Mouse (Mus musculus): ENCODE data around the gene Bex3. TPM values are rescaled to one million over a fixed set of nuclear protein-coding genes. Genes with fewer than 3 reads are reported as not detected.
"Not testable (repeated sequence)": the region's sequence is repeated elsewhere in the genome, so short reads cannot be mapped to it uniquely, and the experiment has no call there.

Gene Bex3
- total RNA-seq, 1 experiment = 629 TPM

- DNase-seq (ENCODE audit: low read depth, low spot score) = no peak
- no peaks in the 10 kb centered on the region for H3K4me1 ChIP-seq (ENCODE audit: control insufficient read depth in 2 of 2, insufficient read depth in 2 of 2, low read length in 2 of 2, poor library complexity in 1 of 2)
- no peak overlapping the region for H3K4me3 ChIP-seq (ENCODE audit: insufficient read depth in 1 of 2, low read depth in 1 of 2, low read length in 2 of 2, poor library complexity in 1 of 2, severe bottlenecking in 1 of 2)
- no peaks in the 10 kb centered on the region for H3K9me3 ChIP-seq (ENCODE audit: control insufficient read depth, insufficient read depth, low read depth, low read length)
- H3K36me3 ChIP-seq (ENCODE audit: control insufficient read depth, insufficient read depth, low read length, poor library complexity, severe bottlenecking) = no peaks in the 10 kb centered on the region; the same call in 1 of the 2 replicates
- TF ChIP-seq HCFC1 (IDR thresholded peaks at IDR 0.05; ENCODE audit: borderline replicate concordance, insufficient read depth, low read length) (no peak), ZNF384 (IDR thresholded peaks at IDR 0.05; ENCODE audit: low read depth, low read length) (no peak), CHD2 (IDR thresholded peaks at IDR 0.05; ENCODE audit: low read depth, low read length) (no peak), ZC3H11A (IDR thresholded peaks at IDR 0.05; ENCODE audit: borderline replicate concordance, low read depth, low read length) (no peak), MAFK (IDR thresholded peaks at IDR 0.05; ENCODE audit: insufficient read depth, low read depth, low read length) (no peak)
- no peak overlapping the region for H3K9ac ChIP-seq (ENCODE audit: insufficient read depth, low read depth, low read length, poor library complexity, severe bottlenecking)
- in situ Hi-C loops (cut with MboI; ENCODE audit: low sequenced_read_pairs in 2 of 2, unreplicated experiment in 2 of 2) = no loop called here
- H3K27ac ChIP-seq (ENCODE audit: insufficient read depth, low read depth, low read length, poor library complexity, severe bottlenecking) = no peak overlapping the region
Measured at GRCm38 (mm10) chrX:136252023-136252729, 17.9 kb upstream of the Bex3 start.

GRCm38 (mm10) chrX:136267720-136268119, 2.3 kb upstream of the Bex3 start:
- no peaks in the 10 kb centered on the region for H3K9me3 ChIP-seq (ENCODE audit: control insufficient read depth, insufficient read depth, low read depth, low read length)
- peaks cover 2 to 4% of the 10 kb centered on the region in 2 experiments; a peak in 1 of 4 replicates for H3K4me1 ChIP-seq (ENCODE audit: control insufficient read depth in 2 of 2, insufficient read depth in 2 of 2, low read length in 2 of 2, poor library complexity in 1 of 2)
- H3K27ac ChIP-seq (ENCODE audit: insufficient read depth, low read depth, low read length, poor library complexity, severe bottlenecking) = no peak overlapping the region
- no peak for DNase-seq (ENCODE audit: low read depth, low spot score)
- TF ChIP-seq HCFC1 (IDR thresholded peaks at IDR 0.05; ENCODE audit: borderline replicate concordance, insufficient read depth, low read length) (no peak), ZNF384 (IDR thresholded peaks at IDR 0.05; ENCODE audit: low read depth, low read length) (no peak), CHD2 (IDR thresholded peaks at IDR 0.05; ENCODE audit: low read depth, low read length) (no peak), ZC3H11A (IDR thresholded peaks at IDR 0.05; ENCODE audit: borderline replicate concordance, low read depth, low read length) (no peak), MAFK (IDR thresholded peaks at IDR 0.05; ENCODE audit: insufficient read depth, low read depth, low read length) (no peak)
- H3K4me3 ChIP-seq (ENCODE audit: insufficient read depth in 1 of 2, low read depth in 1 of 2, low read length in 2 of 2, poor library complexity in 1 of 2, severe bottlenecking in 1 of 2) = no peak overlapping the region
- in situ Hi-C loops (cut with MboI; ENCODE audit: low sequenced_read_pairs in 2 of 2, unreplicated experiment in 2 of 2) = no loop called here
- H3K36me3 ChIP-seq (ENCODE audit: control insufficient read depth, insufficient read depth, low read length, poor library complexity, severe bottlenecking) = peaks cover 11% of the 10 kb centered on the region
- H3K9ac ChIP-seq (ENCODE audit: insufficient read depth, low read depth, low read length, poor library complexity, severe bottlenecking) = no peak overlapping the region

GRCm38 (mm10) chrX:136268173-136268572, 1.9 kb upstream of the Bex3 start:
- in situ Hi-C loops (cut with MboI; ENCODE audit: low sequenced_read_pairs in 2 of 2, unreplicated experiment in 2 of 2) = no loop called here
- DNase-seq (ENCODE audit: low read depth, low spot score) = no peak
- no peaks in the 10 kb centered on the region for H3K9me3 ChIP-seq (ENCODE audit: control insufficient read depth, insufficient read depth, low read depth, low read length)

GRCm38 (mm10) chrX:136270393-136271111, 499 bp downstream of the Bex3 start:
- Histone ChIP-seq H3K9ac (ENCODE audit: insufficient read depth, low read depth, low read length, poor library complexity, severe bottlenecking) (peak overlapping the region; percentile 43), H3K36me3 (ENCODE audit: control insufficient read depth, insufficient read depth, low read length, poor library complexity, severe bottlenecking) (peaks cover 11% of the 10 kb centered on the region), H3K4me3 (ENCODE audit: insufficient read depth in 1 of 2, low read depth in 1 of 2, low read length in 2 of 2, poor library complexity in 1 of 2, severe bottlenecking in 1 of 2) (peak overlapping the region; percentile 73 to 77), H3K27ac (ENCODE audit: insufficient read depth, low read depth, low read length, poor library complexity, severe bottlenecking) (peak overlapping the region; percentile 74; the same call in 1 of the 2 replicates)
- H3K4me1 ChIP-seq (ENCODE audit: control insufficient read depth in 2 of 2, insufficient read depth in 2 of 2, low read length in 2 of 2, poor library complexity in 1 of 2); in situ Hi-C loops (cut with MboI; ENCODE audit: low sequenced_read_pairs in 2 of 2, unreplicated experiment in 2 of 2); H3K9me3 ChIP-seq (ENCODE audit: control insufficient read depth, insufficient read depth, low read depth, low read length): not testable (repeated sequence)
- peak; percentile 29 for DNase-seq (ENCODE audit: low read depth, low spot score)

More at GRCm38 (mm10) chrX:136268173-136268572, 1.9 kb upstream of the Bex3 start:
- H3K27ac ChIP-seq (ENCODE audit: insufficient read depth, low read depth, low read length, poor library complexity, severe bottlenecking) = no peak overlapping the region
- H3K4me1 ChIP-seq (ENCODE audit: control insufficient read depth in 2 of 2, insufficient read depth in 2 of 2, low read length in 2 of 2, poor library complexity in 1 of 2) = peaks cover 2 to 4% of the 10 kb centered on the region in 2 experiments; a peak in 1 of 4 replicates
- no peak overlapping the region for H3K9ac ChIP-seq (ENCODE audit: insufficient read depth, low read depth, low read length, poor library complexity, severe bottlenecking)
- H3K4me3 ChIP-seq (ENCODE audit: insufficient read depth in 1 of 2, low read depth in 1 of 2, low read length in 2 of 2, poor library complexity in 1 of 2, severe bottlenecking in 1 of 2) = no peak overlapping the region
- peaks cover 11% of the 10 kb centered on the region for H3K36me3 ChIP-seq (ENCODE audit: control insufficient read depth, insufficient read depth, low read length, poor library complexity, severe bottlenecking)
- TF ChIP-seq MAFK (IDR thresholded peaks at IDR 0.05; ENCODE audit: insufficient read depth, low read depth, low read length) (no peak), ZC3H11A (IDR thresholded peaks at IDR 0.05; ENCODE audit: borderline replicate concordance, low read depth, low read length) (no peak), CHD2 (IDR thresholded peaks at IDR 0.05; ENCODE audit: low read depth, low read length) (no peak), ZNF384 (IDR thresholded peaks at IDR 0.05; ENCODE audit: low read depth, low read length) (no peak), HCFC1 (IDR thresholded peaks at IDR 0.05; ENCODE audit: borderline replicate concordance, insufficient read depth, low read length) (no peak)

Data from ES-E14 (cell line).